Mouse (Mus musculus): ENCODE measurements at regions not wholly inside any gene's neighbourhood (a gene's known extent, or its start where the extent isn't known, plus 50 kb on each side); places are given as distances from the start of the nearest gene placed in this dataset.

GRCm38 (mm10) chr9:35328503-35328902, 60.8 kb downstream of the Rpusd4 start:
- 43% methylated on average over 6 of the region's 6 CpGs for WGBS
- Histone ChIP-seq H3K4me2 (replicated peaks; ENCODE audit: low read depth, low read length) (no peak overlapping the region), H3K9ac (replicated peaks; ENCODE audit: low read length) (no peak overlapping the region), H3K4me3 (ENCODE audit: low read length) (no peak overlapping the region), H3K36me3 (ENCODE audit: insufficient read depth, low read length) (no peaks in the 10 kb centered on the region), H3K9me3 (ENCODE audit: low read length) (no peaks in the 10 kb centered on the region), H3K27ac (ENCODE audit: low read length) (no peak overlapping the region), H3K27me3 (ENCODE audit: insufficient read depth, low read length) (no peaks in the 10 kb centered on the region; the same call in 1 of the 2 replicates), H3K4me1 (ENCODE audit: insufficient read depth, low read length) (peaks cover 50% of the 10 kb centered on the region)
- no peak for ATAC-seq (ENCODE audit: low FRiP score, low TSS enrichment)

DNA sequence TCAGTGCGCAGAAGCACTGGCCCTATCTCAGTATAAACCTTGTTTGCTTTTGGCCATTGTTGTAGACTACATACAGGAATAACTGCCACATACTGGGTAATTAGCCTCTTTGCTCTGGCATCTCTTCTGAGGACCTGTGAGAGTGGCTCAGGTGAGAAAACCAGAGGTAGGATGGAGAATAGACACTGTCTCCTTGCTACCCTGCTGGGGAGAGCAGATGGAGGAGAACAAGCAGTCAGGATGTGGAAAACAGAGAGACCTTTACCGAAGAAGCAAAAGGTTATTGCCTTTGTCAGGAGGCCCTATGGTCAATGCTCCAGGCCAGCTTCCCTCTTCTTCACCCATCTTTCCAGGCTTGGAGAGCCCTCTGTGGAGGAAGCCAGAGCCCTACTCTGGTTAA, 62.7 kb downstream of the Rpusd4 start:
- no peaks in the 10 kb centered on the region for H3K27me3 ChIP-seq (ENCODE audit: insufficient read depth, low read length)
- no peak overlapping the region for H3K4me2 ChIP-seq (replicated peaks; ENCODE audit: low read depth, low read length)
- H3K27ac ChIP-seq (ENCODE audit: low read length): peak overlapping the region; percentile 77
- WGBS: 90% methylated on average over 2 of the region's 2 CpGs
- H3K9ac ChIP-seq (replicated peaks; ENCODE audit: low read length): no peak overlapping the region
- ATAC-seq (ENCODE audit: low FRiP score, low TSS enrichment): no peak
- no peak overlapping the region for H3K4me3 ChIP-seq (ENCODE audit: low read length)
- H3K36me3 ChIP-seq (ENCODE audit: insufficient read depth, low read length): no peaks in the 10 kb centered on the region
- H3K4me1 ChIP-seq (ENCODE audit: insufficient read depth, low read length): peaks cover 40% of the 10 kb centered on the region
- no peaks in the 10 kb centered on the region for H3K9me3 ChIP-seq (ENCODE audit: low read length)

- no peak overlapping the region for H3K4me2 ChIP-seq (replicated peaks; ENCODE audit: low read depth, low read length)
- H3K4me3 ChIP-seq (ENCODE audit: low read length): no peak overlapping the region
- WGBS: 26% methylated on average over 7 of the region's 7 CpGs
- peaks cover 47% of the 10 kb centered on the region for H3K4me1 ChIP-seq (ENCODE audit: insufficient read depth, low read length)
- ATAC-seq (ENCODE audit: low FRiP score, low TSS enrichment): peak; percentile 79
- no peak overlapping the region for H3K9ac ChIP-seq (replicated peaks; ENCODE audit: low read length)
- H3K27ac ChIP-seq (ENCODE audit: low read length): peak overlapping the region; percentile 77
- no peaks in the 10 kb centered on the region for H3K36me3 ChIP-seq (ENCODE audit: insufficient read depth, low read length)
- H3K9me3 ChIP-seq (ENCODE audit: low read length): no peaks in the 10 kb centered on the region
- no peaks in the 10 kb centered on the region for H3K27me3 ChIP-seq (ENCODE audit: insufficient read depth, low read length)
These were observed 63.6 kb downstream of the Rpusd4 start for GRCm38 (mm10) chr9:35331241-35331680.

DNA sequence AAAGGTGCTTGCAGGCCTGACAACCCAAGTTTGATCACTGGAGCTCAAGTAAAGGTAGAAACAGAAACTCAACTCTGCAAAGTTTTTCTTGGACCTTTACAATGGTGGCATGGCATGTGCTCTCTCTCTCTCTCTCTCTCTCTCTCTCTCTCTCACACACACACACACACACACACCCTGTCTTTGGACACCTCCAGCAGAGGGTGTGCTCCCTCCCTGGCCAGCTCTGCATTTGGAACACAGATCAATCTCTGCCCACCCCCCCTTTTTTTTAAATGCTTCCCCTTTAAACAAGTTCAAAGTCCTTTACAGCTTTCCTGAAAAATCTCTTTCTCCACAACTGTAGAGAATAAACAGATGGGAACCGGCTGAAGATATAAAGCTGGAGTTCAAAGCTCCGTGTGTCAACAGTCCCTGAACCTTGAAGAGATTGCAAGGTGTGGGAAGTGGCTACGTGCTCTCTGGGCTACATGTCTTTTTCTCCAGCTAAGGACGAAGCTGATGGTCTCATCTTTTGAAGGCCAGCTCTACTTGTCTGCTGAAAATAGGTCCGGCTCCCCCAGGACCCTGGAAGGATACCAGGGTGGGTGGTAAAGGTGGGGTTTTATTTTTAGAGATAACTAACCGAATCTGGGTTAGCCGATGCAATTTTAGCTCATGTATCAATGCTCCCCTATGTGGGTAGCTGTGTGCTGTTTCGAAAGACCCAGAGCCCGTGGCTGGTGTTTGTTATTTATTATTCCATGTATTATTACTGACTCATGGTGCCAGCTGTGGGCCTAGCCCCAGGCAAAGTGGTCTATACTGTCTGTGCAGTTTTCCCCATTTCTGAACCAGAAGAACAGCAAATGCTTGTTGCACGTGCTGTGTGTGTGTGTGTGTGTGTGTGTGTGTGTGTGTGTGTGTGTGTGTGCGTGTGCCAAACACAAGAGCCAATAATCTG, 65.3 kb downstream of the Rpusd4 start:
- no peaks in the 10 kb centered on the region for H3K36me3 ChIP-seq (ENCODE audit: insufficient read depth, low read length)
- 63% methylated on average over 11 of the region's 11 CpGs for WGBS
- no peak overlapping the region for H3K4me3 ChIP-seq (ENCODE audit: low read length)
- H3K4me2 ChIP-seq (replicated peaks; ENCODE audit: low read depth, low read length): no peak overlapping the region
- H3K27ac ChIP-seq (ENCODE audit: low read length): no peak overlapping the region
- no peak for ATAC-seq (ENCODE audit: low FRiP score, low TSS enrichment)
- H3K4me1 ChIP-seq (ENCODE audit: insufficient read depth, low read length): peaks cover 47% of the 10 kb centered on the region
- H3K9ac ChIP-seq (replicated peaks; ENCODE audit: low read length): no peak overlapping the region
- H3K9me3 ChIP-seq (ENCODE audit: low read length): no peaks in the 10 kb centered on the region
- no peaks in the 10 kb centered on the region for H3K27me3 ChIP-seq (ENCODE audit: insufficient read depth, low read length)

GRCm38 (mm10) chr9:35333631-35334005, 66.0 kb downstream of the Rpusd4 start:
- Histone ChIP-seq H3K27ac (ENCODE audit: low read length) (no peak overlapping the region), H3K4me2 (replicated peaks; ENCODE audit: low read depth, low read length) (no peak overlapping the region), H3K36me3 (ENCODE audit: insufficient read depth, low read length) (no peaks in the 10 kb centered on the region), H3K4me3 (ENCODE audit: low read length) (no peak overlapping the region), H3K9me3 (ENCODE audit: low read length) (no peaks in the 10 kb centered on the region), H3K4me1 (ENCODE audit: insufficient read depth, low read length) (peaks cover 44% of the 10 kb centered on the region), H3K27me3 (ENCODE audit: insufficient read depth, low read length) (no peaks in the 10 kb centered on the region), H3K9ac (replicated peaks; ENCODE audit: low read length) (no peak overlapping the region)
- WGBS: 70% methylated on average over 8 of the region's 8 CpGs
- no peak for ATAC-seq (ENCODE audit: low FRiP score, low TSS enrichment)

GRCm38 (mm10) chr9:35334536-35334935, 66.9 kb downstream of the Rpusd4 start:
- Histone ChIP-seq H3K4me2 (replicated peaks; ENCODE audit: low read depth, low read length) (no peak overlapping the region), H3K36me3 (ENCODE audit: insufficient read depth, low read length) (no peaks in the 10 kb centered on the region), H3K9ac (replicated peaks; ENCODE audit: low read length) (no peak overlapping the region), H3K9me3 (ENCODE audit: low read length) (no peaks in the 10 kb centered on the region), H3K4me1 (ENCODE audit: insufficient read depth, low read length) (peaks cover 40% of the 10 kb centered on the region), H3K27ac (ENCODE audit: low read length) (no peak overlapping the region), H3K4me3 (ENCODE audit: low read length) (no peak overlapping the region), H3K27me3 (ENCODE audit: insufficient read depth, low read length) (no peaks in the 10 kb centered on the region)
- ATAC-seq (ENCODE audit: low FRiP score, low TSS enrichment): no peak
- WGBS: 65% methylated on average over 5 of the region's 5 CpGs

DNA sequence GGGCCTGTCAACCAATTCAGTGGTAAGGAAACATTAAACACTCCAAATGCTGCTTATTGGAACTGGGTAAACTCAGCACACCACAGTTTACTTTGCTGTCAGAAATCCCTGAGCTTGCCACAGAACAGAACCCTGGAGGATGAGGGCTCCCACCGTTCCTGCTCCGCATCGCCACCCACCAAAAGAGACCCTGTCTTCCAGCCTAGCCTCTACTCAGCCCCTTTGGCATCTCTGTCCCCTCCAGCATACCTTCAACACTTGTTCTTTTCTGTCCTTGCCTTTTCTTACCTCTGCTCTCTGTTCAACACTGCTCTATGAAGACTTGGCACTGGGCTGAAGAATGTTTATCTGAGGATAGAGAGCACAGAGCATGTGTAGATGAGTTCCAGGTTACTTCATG, 67.5 kb downstream of the Rpusd4 start:
- Histone ChIP-seq H3K4me2 (replicated peaks; ENCODE audit: low read depth, low read length) (no peak overlapping the region), H3K9me3 (ENCODE audit: low read length) (no peaks in the 10 kb centered on the region), H3K27ac (ENCODE audit: low read length) (no peak overlapping the region; the same call in 1 of the 2 replicates), H3K27me3 (ENCODE audit: insufficient read depth, low read length) (no peaks in the 10 kb centered on the region), H3K4me3 (ENCODE audit: low read length) (no peak overlapping the region), H3K4me1 (ENCODE audit: insufficient read depth, low read length) (peaks cover 36% of the 10 kb centered on the region), H3K9ac (replicated peaks; ENCODE audit: low read length) (no peak overlapping the region), H3K36me3 (ENCODE audit: insufficient read depth, low read length) (no peaks in the 10 kb centered on the region)
- no peak for ATAC-seq (ENCODE audit: low FRiP score, low TSS enrichment)
- 68% methylated on average over 3 of the region's 3 CpGs for WGBS

DNA sequence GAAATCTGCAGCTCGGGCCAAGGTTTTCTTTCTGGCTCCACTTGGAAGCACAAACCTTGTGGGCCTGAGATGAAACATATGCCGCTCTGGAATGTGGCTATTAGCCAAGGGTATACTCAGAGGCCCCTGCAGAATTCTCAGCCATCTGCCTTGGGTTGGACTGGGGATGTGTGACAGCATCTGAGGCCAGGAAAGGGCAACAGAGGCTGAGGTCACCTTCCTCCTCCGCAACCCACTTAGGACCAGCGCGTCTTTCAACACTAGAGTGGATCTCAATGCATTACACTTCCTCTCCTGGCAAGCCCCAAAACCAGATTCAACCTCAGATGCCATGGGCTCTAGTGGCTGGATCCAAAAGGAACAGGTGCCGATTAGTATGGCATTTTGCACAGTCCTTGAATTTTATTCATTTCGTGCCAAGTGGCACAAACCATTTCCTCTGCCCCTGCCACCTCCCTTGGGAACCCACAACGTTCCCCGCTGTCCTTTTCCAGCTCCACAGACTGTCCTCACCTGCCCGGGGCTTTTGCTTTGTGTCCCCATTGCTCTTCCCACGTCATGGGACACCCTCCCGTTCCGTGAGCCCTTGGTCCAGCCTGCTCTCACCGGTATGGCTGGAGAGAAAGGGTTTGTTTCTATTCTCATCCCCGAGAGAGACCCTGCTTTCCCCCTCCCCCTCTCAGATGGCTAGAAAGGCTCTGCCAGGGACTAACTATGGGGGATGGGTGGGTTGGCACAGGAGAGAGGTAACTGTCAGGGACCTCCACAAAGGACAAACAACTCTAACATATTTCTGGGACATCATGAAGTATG, 68.4 kb downstream of the Rpusd4 start:
- Histone ChIP-seq H3K27me3 (ENCODE audit: insufficient read depth, low read length) (no peaks in the 10 kb centered on the region), H3K36me3 (ENCODE audit: insufficient read depth, low read length) (no peaks in the 10 kb centered on the region), H3K4me1 (ENCODE audit: insufficient read depth, low read length) (peaks cover 33% of the 10 kb centered on the region), H3K4me3 (ENCODE audit: low read length) (no peak overlapping the region), H3K27ac (ENCODE audit: low read length) (peak overlapping the region; percentile 12; the same call in 1 of the 2 replicates), H3K4me2 (replicated peaks; ENCODE audit: low read depth, low read length) (no peak overlapping the region), H3K9me3 (ENCODE audit: low read length) (no peaks in the 10 kb centered on the region), H3K9ac (replicated peaks; ENCODE audit: low read length) (no peak overlapping the region)
- peak; percentile 60 for ATAC-seq (ENCODE audit: low FRiP score, low TSS enrichment)
- 43% methylated on average over 15 of the region's 15 CpGs for WGBS

GRCm38 (mm10) chr9:35336701-35337055, 69.0 kb downstream of the Rpusd4 start:
- no peak overlapping the region for H3K27ac ChIP-seq (ENCODE audit: low read length)
- ATAC-seq (ENCODE audit: low FRiP score, low TSS enrichment): no peak
- no peak overlapping the region for H3K4me2 ChIP-seq (replicated peaks; ENCODE audit: low read depth, low read length)
- no peaks in the 10 kb centered on the region for H3K36me3 ChIP-seq (ENCODE audit: insufficient read depth, low read length)
- H3K4me3 ChIP-seq (ENCODE audit: low read length): no peak overlapping the region
- H3K4me1 ChIP-seq (ENCODE audit: insufficient read depth, low read length): peaks cover 28% of the 10 kb centered on the region
- H3K9me3 ChIP-seq (ENCODE audit: low read length): no peaks in the 10 kb centered on the region
- H3K27me3 ChIP-seq (ENCODE audit: insufficient read depth, low read length): no peaks in the 10 kb centered on the region
- 74% methylated on average over 5 of the region's 5 CpGs for WGBS
- no peak overlapping the region for H3K9ac ChIP-seq (replicated peaks; ENCODE audit: low read length)

DNA sequence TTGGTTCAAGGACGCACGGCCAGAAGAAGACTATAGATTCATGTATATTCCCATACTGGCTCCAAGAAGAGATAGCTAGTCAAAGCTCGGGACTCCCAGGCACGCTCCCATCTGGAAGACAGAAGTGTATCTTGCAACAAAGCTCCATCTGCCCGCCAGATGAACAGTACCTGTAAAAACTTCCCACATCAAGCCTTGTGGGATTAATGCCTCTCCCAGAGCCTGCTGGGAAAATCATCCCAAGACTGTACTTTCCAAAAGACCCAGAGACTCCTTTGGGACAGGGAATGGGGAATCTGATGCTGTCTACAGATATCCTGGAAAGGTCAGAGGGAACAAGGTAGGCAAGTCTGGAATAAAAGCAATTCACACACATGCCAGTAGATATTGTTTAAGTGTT, 71.2 kb downstream of the Rpusd4 start:
- Histone ChIP-seq H3K4me3 (ENCODE audit: low read length) (no peak overlapping the region), H3K36me3 (ENCODE audit: insufficient read depth, low read length) (no peaks in the 10 kb centered on the region), H3K4me1 (ENCODE audit: insufficient read depth, low read length) (peaks cover 21% of the 10 kb centered on the region; the same call in 1 of the 2 replicates), H3K4me2 (replicated peaks; ENCODE audit: low read depth, low read length) (no peak overlapping the region), H3K9ac (replicated peaks; ENCODE audit: low read length) (no peak overlapping the region), H3K27me3 (ENCODE audit: insufficient read depth, low read length) (no peaks in the 10 kb centered on the region), H3K27ac (ENCODE audit: low read length) (no peak overlapping the region), H3K9me3 (ENCODE audit: low read length) (no peaks in the 10 kb centered on the region)
- 86% methylated on average over 5 of the region's 5 CpGs for WGBS
- no peak for ATAC-seq (ENCODE audit: low FRiP score, low TSS enrichment)
